Mouse (Mus musculus) MEL (cell line): ENCODE measurements at regions not wholly inside any gene's neighbourhood (a gene's known extent, or its start where the extent isn't known, plus 50 kb on each side); places are given as distances from the start of the nearest gene placed in this dataset.

ENCODE experiments used
- DNase-seq: peaks from one replicate; pipeline ENCODE4 v3.0.0; 2011; ENCODE audit warnings: low read depth, low spot score
- H3K27ac ChIP-seq: 2 replicates; pipeline ENCODE4 v1.5.1; 2012; ENCODE audit warnings: low read depth, mild to moderate bottlenecking, control low read depth, low read length, moderate library complexity; ENCODE audit not compliant: control insufficient read depth
- H3K27me3 ChIP-seq, 2 experiments: fragments of 150-350 bp in 1 of 2; sonication (generic) in 1 of 2; 2 replicates each; pipeline ENCODE4 v1.6.1; 2012; ENCODE audit warnings: low read length in 2 of 2, mild to moderate bottlenecking in 2 of 2, improper control_type of control experiment in 1 of 2, moderate library complexity in 1 of 2; ENCODE audit not compliant: insufficient read depth in 2 of 2, control insufficient read depth in 1 of 2
- H3K36me3 ChIP-seq, 2 experiments: 2 replicates each; pipeline ENCODE4 v1.6.1; 2012 to 2014; ENCODE audit warnings: low read length in 2 of 2, improper control_type of control experiment in 1 of 2, inconsistent platforms in 1 of 2, mild to moderate bottlenecking in 1 of 2; ENCODE audit not compliant: insufficient read depth in 2 of 2, control insufficient read depth in 1 of 2
- H3K4me1 ChIP-seq, 2 experiments: fragments of 150-350 bp in 1 of 2; sonication (generic) in 1 of 2; 2 replicates each; pipeline ENCODE4 v1.6.1; 2012; ENCODE audit warnings: low read length in 2 of 2, improper control_type of control experiment in 1 of 2, mild to moderate bottlenecking in 1 of 2; ENCODE audit not compliant: insufficient read depth in 2 of 2, control insufficient read depth in 1 of 2
- H3K4me3 ChIP-seq, 2 experiments: fragments of 150-350 bp in 1 of 2; sonication (generic) in 1 of 2; 2 replicates each; pipeline ENCODE4 v1.5.1; 2012; ENCODE audit warnings: low read depth in 2 of 2, low read length in 2 of 2, mild to moderate bottlenecking in 2 of 2, moderate library complexity in 2 of 2, control low read depth in 1 of 2, improper control_type of control experiment in 1 of 2; ENCODE audit not compliant: control insufficient read depth in 1 of 2, insufficient read depth in 1 of 2
- H3K79me2 ChIP-seq: 2 replicates; pipeline ENCODE4 v1.6.1; 2012; ENCODE audit warnings: mild to moderate bottlenecking, low read length, moderate library complexity; ENCODE audit not compliant: control insufficient read depth, poor library complexity, insufficient read depth
- H3K9ac ChIP-seq: 2 replicates; pipeline ENCODE4 v1.6.1; 2012; ENCODE audit warnings: low read depth, mild to moderate bottlenecking, control low read depth, low read length, moderate library complexity; ENCODE audit not compliant: control insufficient read depth, poor library complexity, severe bottlenecking
- H3K9me3 ChIP-seq: fragments of 150-350 bp; sonication (generic); replicated peaks from 2 replicates; pipeline ENCODE4 v1.6.1; 2012; ENCODE audit warnings: mild to moderate bottlenecking, low read length, improper control_type of control experiment, moderate library complexity; ENCODE audit not compliant: insufficient read depth
- BHLHE40 ChIP-seq: IDR thresholded peaks from 2 replicates; pipeline ENCODE4 v1.6.1; 2012; ENCODE audit warnings: low read depth, mild to moderate bottlenecking, inconsistent platforms, low read length, improper control_type of control experiment, borderline replicate concordance
- CHD1 ChIP-seq: IDR thresholded peaks from 2 replicates; pipeline ENCODE4 v1.6.1; 2012; ENCODE audit warnings: low read depth, mild to moderate bottlenecking, inconsistent platforms, low read length, improper control_type of control experiment
- E2F4 ChIP-seq: IDR thresholded peaks from 2 replicates; pipeline ENCODE4 v1.6.1; 2011; ENCODE audit warnings: low read depth, low read length, improper control_type of control experiment, borderline replicate concordance
- ETS1 ChIP-seq: IDR thresholded peaks from 2 replicates; pipeline ENCODE4 v1.6.1; 2012; ENCODE audit warnings: low read depth, mild to moderate bottlenecking, inconsistent platforms, low read length, improper control_type of control experiment, moderate library complexity
- GABPA ChIP-seq: IDR thresholded peaks from 2 replicates; pipeline ENCODE4 v1.6.1; 2012; ENCODE audit warnings: low read depth, mild to moderate bottlenecking, inconsistent platforms, low read length, improper control_type of control experiment, moderate library complexity
- GATA1 ChIP-seq: IDR thresholded peaks from 2 replicates; pipeline ENCODE4 v1.6.1; 2011; ENCODE audit warnings: low read depth, low read length, improper control_type of control experiment
- KAT2A ChIP-seq: conservative IDR thresholded peaks from 2 replicates; pipeline ENCODE4 v1.6.1; 2012; ENCODE audit warnings: low read depth, low read length, improper control_type of control experiment, inconsistent platforms
- MAFK ChIP-seq: IDR thresholded peaks from 2 replicates; pipeline ENCODE4 v1.6.1; 2011; ENCODE audit warnings: low read depth, mild to moderate bottlenecking, low read length, improper control_type of control experiment, borderline replicate concordance
- MAX ChIP-seq: IDR thresholded peaks from 2 replicates; pipeline ENCODE4 v1.6.1; 2011; ENCODE audit warnings: low read length, improper control_type of control experiment
- MAZ ChIP-seq: IDR thresholded peaks from 2 replicates; pipeline ENCODE4 v1.6.1; 2012; ENCODE audit warnings: low read depth, mild to moderate bottlenecking, inconsistent platforms, low read length, improper control_type of control experiment
- MYB ChIP-seq: IDR thresholded peaks from 2 replicates; pipeline ENCODE4 v1.6.1; 2011; ENCODE audit warnings: mild to moderate bottlenecking, low read depth, low read length, improper control_type of control experiment
- MYC ChIP-seq: IDR thresholded peaks from 2 replicates; pipeline ENCODE4 v1.6.1; 2011; ENCODE audit warnings: low read depth, mild to moderate bottlenecking, low read length, improper control_type of control experiment, moderate library complexity
- NRF1 ChIP-seq: IDR thresholded peaks from 2 replicates; pipeline ENCODE4 v1.6.1; 2014; ENCODE audit warnings: low read depth, mild to moderate bottlenecking, inconsistent platforms, low read length, improper control_type of control experiment, moderate library complexity; ENCODE audit not compliant: poor library complexity, insufficient read depth, severe bottlenecking
- POLR2AphosphoS2 ChIP-seq: IDR thresholded peaks from 2 replicates; pipeline ENCODE4 v1.6.1; 2011; ENCODE audit warnings: low read length, improper control_type of control experiment
- TCF12 ChIP-seq: IDR thresholded peaks from 2 replicates; pipeline ENCODE4 v1.6.1; 2014; ENCODE audit warnings: low read depth, mild to moderate bottlenecking, inconsistent platforms, low read length, improper control_type of control experiment, moderate library complexity
- UBTF ChIP-seq: IDR thresholded peaks from 2 replicates; pipeline ENCODE4 v1.6.1; 2012; ENCODE audit warnings: low read depth, mild to moderate bottlenecking, inconsistent platforms, low read length, improper control_type of control experiment, moderate library complexity, borderline replicate concordance; ENCODE audit not compliant: insufficient read depth
- ZC3H11A ChIP-seq: IDR thresholded peaks from 2 replicates; pipeline ENCODE4 v1.6.1; 2012; ENCODE audit warnings: low read depth, mild to moderate bottlenecking, inconsistent platforms, low read length, improper control_type of control experiment
- ZKSCAN1 ChIP-seq: IDR thresholded peaks from 2 replicates; pipeline ENCODE4 v1.6.1; 2012; ENCODE audit warnings: low read depth, mild to moderate bottlenecking, inconsistent platforms, low read length, improper control_type of control experiment, moderate library complexity
- ZMIZ1 ChIP-seq: IDR thresholded peaks from 2 replicates; pipeline ENCODE4 v1.6.1; 2012; ENCODE audit warnings: low read depth, mild to moderate bottlenecking, inconsistent platforms, low read length, improper control_type of control experiment, moderate library complexity

DNA sequence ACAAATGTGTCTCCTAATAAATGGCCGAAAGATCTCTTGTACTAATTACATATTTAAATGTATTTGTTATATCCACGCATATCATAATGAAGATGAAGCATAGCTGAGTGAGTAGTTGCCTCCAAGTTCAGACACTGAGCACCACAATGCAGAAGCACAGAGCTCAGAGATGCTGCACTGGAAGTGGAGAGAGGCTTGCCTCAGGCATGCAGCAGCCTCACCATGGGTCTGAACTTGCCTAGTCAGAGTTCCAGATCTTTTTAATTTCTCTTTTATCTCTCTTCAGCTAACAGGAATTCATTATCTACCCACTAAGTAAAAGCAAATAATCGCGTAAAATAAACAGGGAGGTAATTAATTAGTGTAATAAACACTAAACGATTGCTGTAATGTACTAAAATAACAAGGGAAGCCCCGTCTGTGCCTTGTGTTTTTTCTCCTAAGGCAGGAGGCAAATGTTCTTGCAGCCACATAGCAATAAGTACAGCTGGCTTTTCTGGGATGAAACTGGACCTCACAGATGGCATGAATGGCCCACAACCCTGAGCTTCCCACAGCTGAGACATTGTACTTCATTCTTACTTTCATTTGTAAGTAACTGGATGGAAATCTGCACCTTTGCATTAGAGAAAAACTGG is 320.0 kb downstream of the Jrkl start:
- H3K27me3 ChIP-seq: no peaks in the 10 kb centered on the region
- no peak overlapping the region for H3K9ac ChIP-seq
- no peaks in the 10 kb centered on the region; the same call in 1 of the 2 replicates for H3K9me3 ChIP-seq
- H3K4me1 ChIP-seq: no peaks in the 10 kb centered on the region
- no peak overlapping the region for H3K27ac ChIP-seq
- TF ChIP-seq ZMIZ1: no peak
- no peak for TF ChIP-seq ETS1
- TF ChIP-seq MAX: no peak
- no peak for TF ChIP-seq BHLHE40
- TF ChIP-seq CHD1: no peak
- TF ChIP-seq MAZ: no peak
- TF ChIP-seq E2F4: no peak
- TF ChIP-seq GABPA: no peak
- no peak for TF ChIP-seq MYB
- TF ChIP-seq KAT2A: no peak
- TF ChIP-seq TCF12: no peak
- TF ChIP-seq MAFK: no peak
- no peak for TF ChIP-seq UBTF
- no peak for TF ChIP-seq ZKSCAN1
- no peak for TF ChIP-seq POLR2AphosphoS2
- no peak for TF ChIP-seq NRF1
- TF ChIP-seq, all 39 proteins: peak for 0
- Histone ChIP-seq H3K36me3 (no peaks in the 10 kb centered on the region), H3K79me2 (no peaks in the 10 kb centered on the region), H3K4me3 (no peak overlapping the region)
- DNase-seq: no peak

- TF ChIP-seq CHD1 (no peak), MAX (no peak), ZC3H11A (no peak), NRF1 (no peak), GATA1 (no peak), MYC (no peak), GABPA (no peak), BHLHE40 (no peak)
- no peak overlapping the region for H3K27ac ChIP-seq
- H3K4me1 ChIP-seq: no peaks in the 10 kb centered on the region
- H3K9ac ChIP-seq: no peak overlapping the region
- no peaks in the 10 kb centered on the region; the same call in 1 of the 2 replicates for H3K9me3 ChIP-seq
- no peak for DNase-seq
- H3K36me3 ChIP-seq: no peaks in the 10 kb centered on the region
- H3K79me2 ChIP-seq: no peaks in the 10 kb centered on the region
- no peak overlapping the region for H3K4me3 ChIP-seq
- H3K27me3 ChIP-seq: no peaks in the 10 kb centered on the region
Observed at GRCm38 (mm10) chr9:12900726-12901125, 344.9 kb downstream of the Jrkl start.
